Mouse (Mus musculus) adrenal gland (tissue): ENCODE results near the gene Tnfrsf18.

Source experiments
- intact Hi-C: fragments of 180-260 bp; cut with DNase I; formaldehyde crosslinking; loops from one replicate; pipeline ENCODE4 v1.15.1; 2025

Tnfrsf18 gene

DNA sequence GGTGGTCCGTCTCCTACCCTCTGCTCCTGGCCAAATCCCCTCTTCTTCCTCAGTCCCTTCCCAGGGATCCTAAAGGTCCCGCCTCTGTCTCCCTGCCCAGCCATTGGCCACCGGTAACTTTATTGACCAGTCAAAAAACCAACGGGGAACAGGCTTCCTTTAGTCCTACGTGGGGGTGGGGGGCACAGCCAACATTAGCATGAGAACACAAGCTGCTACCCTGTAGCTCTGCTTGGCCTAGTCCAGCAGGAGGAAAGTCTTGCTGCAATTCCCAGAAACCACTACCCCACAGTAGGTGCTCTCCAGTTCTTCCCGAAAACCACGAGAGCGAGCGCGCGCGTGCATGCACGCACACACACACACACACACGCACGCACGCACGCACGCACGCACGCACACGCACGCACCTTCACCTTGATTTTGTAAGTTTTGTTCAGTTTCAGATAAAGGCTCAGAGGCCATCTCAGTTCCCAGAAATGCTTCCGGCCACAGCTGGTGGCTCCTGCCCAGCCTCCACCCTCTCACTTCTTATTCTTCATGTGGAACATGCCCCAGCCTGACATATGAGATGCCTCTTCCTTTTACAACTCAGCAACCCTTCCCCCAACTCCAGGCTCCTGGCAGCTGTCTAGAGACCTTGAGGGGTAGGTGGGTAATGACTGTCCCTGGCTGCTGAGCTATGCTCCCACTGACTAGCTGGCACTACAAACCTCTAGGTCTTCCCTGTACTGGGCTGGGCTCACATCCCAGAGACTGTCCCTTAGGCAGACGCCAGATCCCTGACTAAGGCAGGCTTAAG lies 5.8 kb downstream of the Tnfrsf18 start:
- intact Hi-C loops, result loop anchor here (5.0 kb wide), 2 partner anchors 34 to 69 kb away; partner anchors contain the start of gene C1qtnf12

DNA sequence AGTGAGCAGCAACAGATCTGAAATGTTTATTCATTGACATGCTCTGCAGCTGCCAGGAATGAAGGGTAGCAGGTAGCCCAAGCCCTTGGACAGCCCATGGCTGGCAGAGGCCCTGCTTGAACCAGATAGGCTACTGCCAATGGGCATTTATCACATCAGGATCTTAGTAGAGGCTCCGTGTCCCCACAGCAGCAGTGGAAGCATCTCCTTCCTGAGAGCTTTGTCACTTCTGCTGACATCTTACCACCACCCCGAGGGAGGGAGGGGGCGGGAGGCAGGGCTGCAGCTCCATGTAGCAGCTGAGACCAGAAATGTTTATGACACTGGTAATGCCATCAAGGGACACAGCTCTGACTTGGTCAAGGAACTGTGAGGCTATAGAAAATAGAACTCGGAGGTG lies 6.9 kb downstream of the Tnfrsf18 start:
- intact Hi-C loops, result loop anchor here (5.0 kb wide), 2 partner anchors 36 to 71 kb away; partner anchors contain the start of gene C1qtnf12

DNA sequence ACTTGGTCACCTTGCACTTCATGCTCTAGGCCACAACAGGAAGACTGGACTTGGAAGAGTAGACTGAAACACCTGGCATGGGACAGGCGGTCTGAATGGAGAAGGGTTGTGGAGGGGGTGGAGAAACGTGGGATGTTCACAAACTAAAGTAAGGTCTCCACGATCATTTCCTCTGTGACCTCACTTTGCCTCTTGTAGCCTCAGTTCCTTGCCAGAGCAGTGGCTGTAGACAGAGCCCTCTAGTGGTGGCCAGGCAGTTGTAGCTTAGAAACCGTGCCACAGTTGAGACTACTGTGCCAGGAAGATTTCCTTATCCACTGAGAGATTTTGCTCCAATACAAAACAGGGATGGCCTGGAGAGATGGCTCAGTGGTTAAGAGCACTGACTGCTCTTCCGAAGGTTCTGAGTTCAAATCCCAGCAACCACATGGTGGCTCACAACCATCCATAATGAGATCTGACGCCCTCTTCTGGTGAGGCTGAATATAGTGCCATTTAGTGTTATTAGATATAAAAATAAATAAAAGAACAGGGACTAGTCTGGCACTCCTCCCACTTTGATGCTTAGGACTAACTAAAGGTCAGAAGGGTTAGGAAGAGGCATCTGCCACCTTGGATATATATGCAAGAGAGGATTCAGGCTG lies 7.6 kb downstream of the Tnfrsf18 start:
- intact Hi-C loops, result loop anchor here (5.0 kb wide), 2 partner anchors 36 to 71 kb away; partner anchors contain the start of gene C1qtnf12

DNA sequence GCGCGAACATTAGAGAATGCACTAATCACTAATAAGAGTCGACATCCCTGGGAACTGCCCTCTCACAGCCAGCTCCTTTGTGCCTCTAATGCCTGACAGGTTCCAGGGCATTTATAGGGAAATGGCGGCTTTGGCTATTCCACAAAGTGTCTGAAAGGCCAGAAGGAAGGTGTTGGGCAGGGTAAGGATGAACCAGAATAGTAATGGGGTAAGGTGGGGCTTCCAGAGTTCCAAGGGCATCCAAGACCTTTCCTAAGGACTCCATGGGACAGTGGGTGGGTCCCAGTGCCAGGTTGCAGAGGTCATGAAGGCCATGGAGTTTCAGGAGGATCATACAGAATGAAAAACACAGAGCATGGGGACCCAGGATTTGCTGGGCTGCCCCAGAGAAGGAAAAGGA lies 8.3 kb downstream of the Tnfrsf18 start:
- intact Hi-C loops, result loop anchor here (5.0 kb wide), 2 partner anchors 37 to 72 kb away; partner anchors contain the start of gene C1qtnf12

DNA sequence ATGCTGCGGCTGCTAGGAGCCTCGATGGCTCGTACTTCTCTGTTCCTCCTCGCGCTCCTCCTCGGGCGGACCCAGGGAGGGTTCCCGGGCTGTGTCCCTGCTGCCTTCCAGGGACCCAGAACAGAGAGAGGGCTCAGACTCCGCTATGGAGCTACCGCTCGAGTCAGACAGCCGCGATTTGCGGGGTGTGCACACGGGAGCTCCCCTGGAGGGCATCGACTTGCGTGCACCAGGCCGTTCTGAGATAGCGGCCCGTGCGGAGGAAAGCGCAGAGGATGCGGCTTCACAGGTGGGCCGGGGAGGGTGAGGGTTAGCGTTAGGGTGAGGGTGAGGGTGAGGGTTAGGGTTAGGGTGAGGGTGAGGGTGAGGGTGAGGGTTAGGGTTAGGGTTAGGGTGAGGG lies 8.9 kb downstream of the Tnfrsf18 start:
- intact Hi-C loops, result loop anchor here (5.0 kb wide), 2 partner anchors 38 to 73 kb away; partner anchors contain the start of gene C1qtnf12

DNA sequence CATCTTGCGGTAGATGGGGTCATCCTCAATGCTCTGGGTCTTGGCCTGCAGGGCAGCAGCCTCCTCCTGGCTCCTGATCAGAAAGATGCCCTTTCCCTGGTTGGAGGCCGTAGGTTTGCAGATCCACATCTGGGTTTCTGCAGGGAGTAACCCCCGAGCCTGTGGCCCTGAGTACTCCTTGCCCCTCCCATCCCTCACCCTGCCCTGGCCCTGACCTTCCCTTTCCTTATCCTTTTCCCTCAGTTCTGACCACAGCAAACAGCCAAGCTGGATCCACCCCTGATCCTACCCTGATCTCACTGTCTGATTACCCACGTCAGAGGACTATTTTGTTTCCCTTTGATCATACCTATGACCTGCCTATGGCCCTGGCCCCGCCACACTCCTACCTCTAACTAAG lies 18.8 kb downstream of the Tnfrsf18 start:
- intact Hi-C loops, result no loop called here

DNA sequence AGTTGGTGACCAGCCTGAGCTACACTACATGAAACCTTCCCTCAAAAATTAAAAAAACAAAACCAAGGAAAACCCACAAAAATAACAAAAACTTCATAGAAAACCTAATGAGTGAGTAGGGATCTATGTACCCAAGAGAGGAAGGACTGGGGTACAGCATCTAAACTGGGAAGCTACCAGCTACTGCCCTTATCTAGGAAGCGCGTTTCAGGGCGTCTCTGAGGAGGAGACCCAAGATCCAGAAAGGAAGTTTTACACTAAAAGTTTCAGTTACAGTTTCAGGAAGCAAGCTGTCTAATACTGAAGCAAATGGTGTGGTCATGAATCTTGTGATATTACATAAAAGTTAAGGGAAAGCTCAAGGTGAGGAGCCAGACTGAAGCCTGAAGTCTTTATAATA lies 23.8 kb downstream of the Tnfrsf18 start:
- intact Hi-C loops, result no loop called here

DNA sequence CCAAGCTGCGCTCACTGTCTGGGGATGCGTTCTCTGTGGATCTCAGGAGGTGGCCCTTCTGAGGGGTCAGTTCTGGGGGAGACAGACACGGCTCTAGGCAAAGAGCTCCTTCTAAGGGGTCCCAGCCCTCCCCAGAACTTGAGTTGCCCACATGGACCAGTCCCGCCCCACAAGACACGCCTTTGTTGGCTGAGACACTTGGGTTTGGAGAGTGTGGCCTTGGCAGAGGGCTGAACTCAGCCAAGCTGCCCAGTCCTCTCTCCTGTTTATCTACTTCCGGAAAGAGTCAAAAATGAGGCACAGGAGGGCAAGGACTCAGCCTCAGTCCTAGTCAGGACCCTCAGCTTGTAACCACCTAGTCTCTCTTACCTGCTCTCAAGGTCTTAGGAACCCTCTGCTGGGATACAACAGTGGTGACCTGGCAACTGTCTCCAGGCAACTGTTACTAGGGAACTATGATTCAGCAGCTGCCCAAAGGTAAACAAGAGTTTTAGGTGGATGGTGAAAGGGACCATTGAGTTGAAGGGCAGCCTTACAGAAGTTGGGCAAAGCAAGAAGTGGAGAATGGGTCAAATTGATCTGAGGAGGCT lies 24.5 kb downstream of the Tnfrsf18 start:
- intact Hi-C loops, result no loop called here

DNA sequence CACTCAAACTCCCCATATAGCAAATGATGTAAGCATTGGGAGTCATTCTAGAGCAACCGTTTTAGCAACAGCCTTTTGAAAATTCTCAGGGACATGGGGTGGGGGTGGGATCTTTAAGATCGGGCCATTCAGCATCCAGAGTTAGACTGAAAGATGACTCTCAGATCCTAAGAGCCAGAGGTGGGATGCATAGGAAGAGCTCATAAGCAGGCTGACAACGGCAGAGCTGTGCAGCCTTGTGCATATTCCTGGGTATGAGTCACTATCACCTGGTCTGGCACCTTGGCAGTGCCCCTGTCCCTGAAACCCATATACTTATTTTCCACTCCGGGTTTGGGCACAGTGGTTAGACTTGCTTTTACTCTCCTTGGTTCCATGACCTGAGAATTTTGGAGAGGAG lies 27.1 kb downstream of the Tnfrsf18 start:
- intact Hi-C loops, result no loop called here

DNA sequence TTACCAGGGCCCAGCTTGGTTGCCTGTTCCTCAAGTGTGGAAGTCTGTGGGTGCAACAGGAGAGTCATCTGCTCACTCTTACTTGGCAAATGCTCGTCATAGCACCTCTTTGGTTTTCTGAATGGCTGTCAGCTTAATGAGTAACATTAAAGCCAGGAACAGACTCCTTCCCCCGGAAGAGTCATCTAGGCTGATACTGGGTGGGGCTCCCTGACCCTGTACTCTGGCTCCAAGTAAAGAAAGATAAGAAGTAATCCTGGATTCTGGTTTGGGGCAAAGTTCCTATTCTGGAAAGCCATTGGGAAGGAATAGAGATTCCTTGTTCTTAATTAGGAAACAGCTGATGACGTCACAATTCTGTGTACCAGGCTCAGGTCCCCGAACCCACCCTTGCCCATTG lies 28.2 kb downstream of the Tnfrsf18 start:
- intact Hi-C loops, result no loop called here

DNA sequence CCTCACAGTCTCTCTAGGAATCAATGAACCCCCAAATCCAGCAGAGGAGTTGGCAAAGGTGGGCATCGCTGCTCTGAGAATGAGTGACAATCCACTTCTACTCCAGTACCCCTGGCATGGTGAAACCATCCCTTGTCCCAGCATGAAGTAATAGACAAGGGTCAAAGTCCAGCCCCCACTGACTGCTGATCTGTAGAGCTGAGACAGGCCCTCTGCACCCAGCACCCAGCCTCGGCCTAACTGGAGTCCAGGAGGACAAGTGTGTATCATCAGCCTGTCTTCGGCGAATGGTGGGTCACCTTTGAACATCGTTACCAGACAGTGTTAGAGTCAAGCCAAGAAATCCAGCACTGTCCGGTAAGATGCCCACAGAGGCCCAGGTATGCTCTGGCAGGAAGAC lies 28.6 kb downstream of the Tnfrsf18 start:
- intact Hi-C loops, result no loop called here

DNA sequence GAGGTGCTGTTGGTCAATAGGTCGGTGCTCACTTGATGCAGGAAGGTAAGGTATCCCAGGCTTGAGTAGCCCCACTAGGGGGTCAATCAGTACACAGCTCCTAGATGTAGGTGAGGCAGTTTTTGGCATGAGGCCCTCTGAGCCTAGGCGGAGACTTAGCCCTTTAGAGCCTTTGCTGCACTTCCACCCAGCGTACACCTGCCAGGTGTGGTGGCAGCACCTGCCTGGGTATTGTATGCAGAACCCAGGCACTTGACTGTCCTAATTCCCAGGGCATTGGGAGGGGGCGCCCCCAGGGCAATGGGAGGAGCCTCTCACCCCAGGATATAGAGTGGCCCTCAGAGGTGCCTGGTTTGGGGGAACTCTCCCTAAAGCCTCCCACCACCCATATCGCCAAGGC lies 29.2 kb downstream of the Tnfrsf18 start:
- intact Hi-C loops, result no loop called here

DNA sequence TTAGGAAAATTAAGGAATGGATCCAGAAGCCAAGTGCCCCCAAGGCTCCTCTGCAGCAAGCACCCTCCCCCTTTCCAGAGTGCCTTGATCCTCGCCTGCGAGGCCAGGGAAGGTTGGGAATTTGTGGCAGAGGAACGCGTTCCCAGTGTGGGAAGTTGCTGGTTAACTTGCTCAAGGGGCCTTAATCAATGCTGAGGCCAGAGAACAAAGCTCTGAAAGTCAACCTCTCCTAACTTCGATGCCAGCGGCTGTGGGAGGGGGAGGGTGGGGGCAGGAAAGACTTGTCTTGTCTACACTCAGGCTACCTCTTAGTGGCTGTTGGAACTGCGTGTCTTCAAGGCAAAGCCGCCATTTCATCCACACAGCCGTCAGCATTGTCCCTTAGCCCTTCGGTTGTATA lies 31.7 kb downstream of the Tnfrsf18 start:
- intact Hi-C loops, result no loop called here

DNA sequence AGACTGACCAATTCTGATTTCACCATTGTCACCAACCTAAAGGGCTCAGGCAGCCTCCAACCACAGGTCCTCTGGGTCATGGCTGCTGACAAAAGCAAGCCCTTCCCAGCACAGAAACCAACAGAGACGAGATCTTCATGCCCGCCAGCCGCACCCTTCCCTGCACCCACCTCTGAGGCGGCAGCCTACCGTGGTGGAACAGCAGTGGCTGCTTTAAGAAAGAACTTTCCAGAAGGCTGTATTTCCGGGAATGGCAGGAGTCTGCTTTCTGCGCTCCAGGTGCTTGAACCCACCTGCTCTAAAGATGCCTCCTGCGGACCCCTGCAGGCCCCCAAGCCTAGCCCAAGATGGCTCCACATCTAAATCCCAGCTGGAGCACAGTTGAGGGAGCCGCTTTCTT lies 32.9 kb downstream of the Tnfrsf18 start:
- intact Hi-C loops, result no loop called here

DNA sequence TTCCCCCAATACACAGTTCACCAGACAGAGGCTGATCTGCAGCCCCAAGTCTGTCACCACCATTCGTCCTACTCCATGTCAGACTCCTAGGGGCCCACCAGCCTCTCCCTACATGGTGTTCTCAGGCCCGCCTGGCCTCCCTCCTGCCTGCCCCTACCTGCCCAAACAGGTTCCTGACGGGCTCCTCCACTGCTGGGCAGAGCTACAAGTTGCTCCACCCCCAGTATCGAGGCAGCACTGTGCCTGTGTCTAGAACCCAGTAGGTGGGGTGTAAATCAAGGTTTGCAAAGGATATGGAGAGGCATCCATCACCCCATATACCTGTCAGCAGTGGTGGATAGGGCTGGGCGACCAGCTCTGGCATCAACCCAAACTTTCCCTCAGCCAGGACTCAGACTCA lies 33.3 kb downstream of the Tnfrsf18 start, which contains the start of gene Ttll10:
Gene Ttll10, minus strand, starts transcription at position 154 of the 400 bp plus-strand sequence.
- intact Hi-C loops, result no loop called here

DNA sequence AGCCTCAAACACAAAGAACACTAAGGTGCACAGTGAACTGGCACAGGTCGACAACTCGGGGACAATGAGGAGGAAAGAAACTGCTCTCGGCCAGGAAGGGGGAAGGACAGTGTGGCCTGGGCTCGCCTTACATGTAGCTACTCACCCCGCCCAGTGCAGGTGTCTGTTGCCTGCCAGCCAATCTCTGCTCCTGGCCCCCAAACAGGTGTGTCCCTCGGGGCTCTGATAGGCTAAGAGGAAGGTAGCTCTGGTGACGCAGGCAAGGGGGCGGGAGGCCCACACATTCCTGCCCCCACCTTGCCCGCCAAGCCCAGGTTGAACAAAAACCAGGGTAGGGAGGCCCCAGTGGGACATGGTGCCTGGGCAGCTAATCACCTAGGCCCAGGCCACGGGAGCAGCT lies 33.7 kb downstream of the Tnfrsf18 start:
- intact Hi-C loops, result no loop called here

DNA sequence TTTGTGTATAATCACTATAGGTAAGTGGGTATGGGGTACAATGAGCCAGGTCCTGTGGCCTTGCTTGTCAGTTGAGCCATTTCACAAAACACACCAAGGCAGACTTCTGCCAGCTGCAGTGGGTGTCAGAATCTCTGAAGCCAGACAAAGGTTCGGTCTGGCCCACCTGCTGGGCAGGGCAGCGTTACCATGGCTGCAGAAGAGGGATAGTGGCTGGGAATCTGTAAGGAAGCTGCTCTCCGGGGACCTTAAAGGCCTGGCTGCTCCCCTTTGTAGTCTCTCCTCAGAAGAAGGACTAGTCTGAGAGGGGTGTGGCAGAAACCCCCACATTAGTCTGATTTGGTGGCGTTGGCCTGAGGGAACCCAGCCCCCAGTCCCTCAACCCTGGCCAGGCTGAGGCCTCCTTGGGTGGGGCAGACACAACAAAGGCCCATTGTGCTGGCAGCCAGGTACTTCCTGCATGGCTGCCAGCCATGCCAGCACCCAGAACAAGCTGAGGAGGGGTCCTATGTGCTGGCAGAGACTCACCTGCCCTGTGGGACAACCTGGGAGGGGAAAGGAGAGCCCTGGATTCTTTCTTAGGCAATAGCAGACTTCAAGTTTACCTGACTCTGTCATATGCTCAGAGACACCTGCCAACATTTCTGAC lies 38.0 kb downstream of the Tnfrsf18 start:
- intact Hi-C loops, result no loop called here

DNA sequence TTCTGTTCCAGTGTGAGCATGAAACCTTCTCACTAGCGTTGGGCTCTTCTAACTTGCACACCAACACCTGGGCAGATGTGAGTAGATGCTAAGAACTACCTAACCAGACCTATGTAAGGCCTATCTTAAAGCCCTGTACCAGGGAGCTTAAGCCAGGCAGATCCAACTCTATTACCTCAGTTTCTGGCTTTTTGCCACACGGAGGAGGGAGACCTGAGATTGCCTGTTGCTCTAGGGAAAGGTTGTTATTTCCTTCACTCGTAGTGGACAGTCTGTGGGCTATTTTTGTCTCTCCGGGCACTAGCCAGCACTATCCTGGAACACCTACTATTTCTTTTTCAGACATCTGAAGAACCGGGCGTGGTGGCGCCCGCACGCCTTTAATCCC lies 38.5 kb downstream of the Tnfrsf18 start:
- intact Hi-C loops, result no loop called here

DNA sequence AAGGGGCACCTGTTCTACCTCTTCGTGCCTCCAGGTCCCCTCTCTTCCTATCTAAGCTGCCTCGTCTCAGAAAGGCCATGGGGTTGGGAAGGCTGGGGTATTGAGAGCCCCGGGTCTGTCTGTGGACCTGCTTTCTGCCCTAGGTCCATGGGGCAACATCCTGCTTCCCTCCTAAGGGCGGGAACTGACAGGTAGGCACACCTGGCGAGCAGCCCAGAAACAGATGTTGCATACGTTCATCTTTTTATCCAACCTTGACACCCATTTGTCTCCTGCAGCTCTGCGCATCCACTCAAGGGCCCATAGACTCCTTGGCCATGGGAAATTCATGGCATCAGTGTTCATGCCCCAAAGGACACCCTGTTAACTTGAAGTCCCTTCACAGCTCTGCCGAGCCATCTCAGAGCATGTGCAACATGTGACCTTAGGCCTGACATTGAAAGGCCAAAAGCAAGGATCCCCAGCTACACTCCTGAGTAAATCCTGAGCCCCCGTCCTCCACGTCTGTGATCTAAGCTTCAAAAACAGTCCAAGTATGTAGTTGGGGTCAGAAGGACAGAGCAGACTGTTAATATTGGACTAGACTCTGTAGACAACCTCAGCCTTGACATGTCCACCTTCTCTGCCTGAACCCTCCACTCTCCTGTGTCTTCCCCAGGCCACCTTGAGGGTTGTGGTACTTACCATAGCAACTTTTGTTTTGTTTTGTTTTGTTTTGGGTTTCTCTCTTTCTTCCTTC lies 39.4 kb downstream of the Tnfrsf18 start:
- intact Hi-C loops, result no loop called here

DNA sequence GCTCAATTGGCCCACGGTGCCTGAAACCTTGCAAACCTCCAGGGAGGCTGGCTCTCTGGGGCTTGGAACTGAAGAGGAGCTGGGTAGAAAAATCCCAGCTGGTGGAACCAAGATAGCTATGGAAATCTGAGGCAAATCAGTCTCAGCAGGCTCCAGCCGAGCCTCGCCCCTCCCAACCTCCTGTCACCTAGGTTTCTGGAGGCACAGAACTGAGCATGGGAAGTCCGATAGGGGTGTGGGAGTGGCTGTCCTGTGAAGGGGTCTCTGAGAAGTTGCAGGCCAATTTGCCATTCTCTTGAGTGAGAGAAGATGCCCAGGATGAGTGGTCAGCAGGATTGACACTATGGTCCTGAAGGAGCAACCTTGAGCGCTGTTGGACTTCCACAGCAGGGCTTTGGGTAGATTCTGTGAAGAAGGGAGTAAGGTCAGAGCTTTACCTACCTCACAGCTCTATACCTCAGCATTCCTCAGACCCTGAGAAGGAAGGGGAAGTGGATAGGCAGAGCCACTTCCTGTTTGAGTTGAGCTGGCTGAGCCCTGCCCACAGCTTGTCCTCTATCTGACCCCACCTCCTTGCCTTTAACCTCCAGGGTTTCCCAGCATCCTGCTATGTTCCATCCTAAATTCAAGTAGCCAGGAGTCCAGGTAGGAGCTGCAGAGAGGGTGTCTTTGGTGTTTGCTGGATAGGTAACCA lies 41.4 kb downstream of the Tnfrsf18 start:
- intact Hi-C loops, result no loop called here
